Mouse (Mus musculus): ENCODE measurements around the gene Eml1. TPM values are rescaled to one million over a fixed set of nuclear protein-coding genes. Genes with fewer than 3 reads are reported as not detected.

Gene Eml1
- polyA plus RNA-seq, 1 experiment from 2014 or later, result 122 TPM

DNA sequence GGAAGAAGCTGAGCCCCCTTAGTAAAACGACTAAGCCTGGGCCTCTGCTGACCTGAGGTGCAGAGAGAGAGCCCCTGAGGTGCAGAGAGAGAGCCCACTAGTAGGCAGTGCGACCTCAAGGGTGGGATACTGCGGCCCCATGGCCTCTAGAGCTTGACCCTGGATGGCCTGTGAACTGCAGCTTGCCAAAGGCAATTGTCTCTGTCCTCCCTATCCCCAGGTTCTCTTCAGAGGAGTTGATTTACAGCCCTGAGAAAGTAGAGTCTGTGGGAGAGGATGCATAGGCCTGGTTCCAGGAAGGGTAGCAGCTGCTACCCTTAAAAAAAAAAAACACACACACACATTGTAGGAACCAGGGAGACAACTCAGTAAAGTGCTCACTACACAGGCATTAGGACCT lies 19.0 kb downstream of the Eml1 start:
- Histone ChIP-seq H3K4me1 (replicated peaks; ENCODE audit: control insufficient read depth, insufficient read depth, low read length) (peaks cover 28% of the 10 kb centered on the region), H3K27ac (ENCODE audit: low read length) (no peak overlapping the region), H3K4me3 (ENCODE audit: low read length) (no peak overlapping the region), H3K27me3 (ENCODE audit: control insufficient read depth, insufficient read depth, low read depth, low read length) (no peaks in the 10 kb centered on the region), H3K4me2 (ENCODE audit: low read depth, low read length) (no peak overlapping the region), H3K9ac (ENCODE audit: low read length) (no peak overlapping the region), H3K9me3 (ENCODE audit: control insufficient read depth, low read length) (no peaks in the 10 kb centered on the region), H3K36me3 (ENCODE audit: control insufficient read depth, insufficient read depth, low read length) (no peaks in the 10 kb centered on the region)
- WGBS, result 49% methylated on average over 3 of the region's 3 CpGs
- ATAC-seq (ENCODE audit: low read depth), result no peak

DNA sequence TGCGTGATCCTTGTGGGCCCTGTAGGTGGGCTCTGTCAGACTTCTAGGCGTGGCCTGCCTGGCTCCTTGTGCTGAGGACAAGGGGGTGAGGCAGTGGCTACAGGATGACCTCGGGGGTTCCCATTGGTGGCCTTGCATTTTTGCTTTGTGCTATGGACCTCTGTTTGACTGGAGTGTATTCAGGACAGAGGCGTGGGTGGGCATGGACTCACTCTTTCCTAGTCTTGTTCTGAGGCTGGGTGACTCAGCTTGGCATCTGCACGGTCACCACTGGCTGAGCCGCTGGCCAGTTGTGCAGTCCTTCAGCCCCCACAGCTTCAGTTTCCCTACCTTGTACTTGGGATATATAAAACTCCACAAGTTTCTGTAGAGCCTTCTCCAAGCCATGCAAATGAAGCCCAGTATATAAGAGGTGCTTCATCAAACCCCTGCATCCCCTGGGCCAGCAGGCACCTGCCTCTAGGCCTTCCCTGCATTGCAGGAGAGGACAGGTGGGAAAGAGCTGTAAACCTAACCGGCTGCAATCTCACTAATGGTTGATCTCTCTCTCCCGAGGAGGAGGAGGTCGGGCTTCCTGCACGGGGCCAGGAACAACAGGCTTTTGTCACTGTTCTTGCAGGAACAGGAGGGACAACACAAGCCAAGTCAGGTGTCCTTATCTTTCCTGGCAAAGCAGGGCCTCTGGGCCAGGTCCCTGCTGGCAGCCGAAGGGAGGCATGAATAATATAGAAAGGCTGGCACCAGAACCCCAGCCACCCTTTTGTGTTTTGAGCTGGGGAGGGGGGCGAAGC lies 21.7 kb downstream of the Eml1 start:
- H3K27ac ChIP-seq (ENCODE audit: low read length), result 0 out of 2 replicates have a peak overlapping the region, but pooled peaks have one; percentile 7
- H3K9me3 ChIP-seq (ENCODE audit: control insufficient read depth, low read length), result no peaks in the 10 kb centered on the region
- H3K4me1 ChIP-seq (replicated peaks; ENCODE audit: control insufficient read depth, insufficient read depth, low read length), result peaks cover 20% of the 10 kb centered on the region
- no peaks in the 10 kb centered on the region for H3K36me3 ChIP-seq (ENCODE audit: control insufficient read depth, insufficient read depth, low read length)
- 0 out of 2 replicates have a peak overlapping the region, but pooled peaks have one; percentile 8 for H3K9ac ChIP-seq (ENCODE audit: low read length)
- 57% methylated on average over 12 of the region's 12 CpGs for WGBS
- no peak for ATAC-seq (ENCODE audit: low read depth)
- H3K27me3 ChIP-seq (ENCODE audit: control insufficient read depth, insufficient read depth, low read depth, low read length), result no peaks in the 10 kb centered on the region
- no peak overlapping the region for H3K4me3 ChIP-seq (ENCODE audit: low read length)
- no peak overlapping the region for H3K4me2 ChIP-seq (ENCODE audit: low read depth, low read length)

DNA sequence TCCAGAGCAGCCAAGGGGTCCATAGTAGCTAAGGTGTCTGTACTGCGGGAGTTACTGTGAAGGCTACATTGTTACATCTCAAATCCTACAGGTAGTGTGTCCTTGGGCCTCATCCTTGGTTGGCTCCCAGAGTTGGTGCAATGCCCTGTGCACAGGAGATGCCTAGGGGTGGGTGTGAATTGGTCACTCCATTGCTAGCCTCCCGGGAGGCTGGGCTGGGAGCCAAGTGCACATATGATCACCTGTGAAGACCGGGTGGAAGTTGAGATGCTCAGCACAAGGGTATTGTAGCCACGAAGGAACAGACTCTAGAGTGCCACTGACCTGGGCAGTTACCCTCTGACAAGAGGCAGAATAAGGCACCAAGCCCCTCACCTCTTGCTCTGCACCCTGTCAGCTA lies 22.3 kb downstream of the Eml1 start:
- WGBS, result 55% methylated on average over 4 of the region's 4 CpGs
- H3K4me1 ChIP-seq (replicated peaks; ENCODE audit: control insufficient read depth, insufficient read depth, low read length), result peaks cover 20% of the 10 kb centered on the region
- no peaks in the 10 kb centered on the region for H3K36me3 ChIP-seq (ENCODE audit: control insufficient read depth, insufficient read depth, low read length)
- no peaks in the 10 kb centered on the region for H3K27me3 ChIP-seq (ENCODE audit: control insufficient read depth, insufficient read depth, low read depth, low read length)
- H3K9me3 ChIP-seq (ENCODE audit: control insufficient read depth, low read length), result no peaks in the 10 kb centered on the region
- H3K4me2 ChIP-seq (ENCODE audit: low read depth, low read length), result no peak overlapping the region
- ATAC-seq (ENCODE audit: low read depth), result no peak
- peak overlapping the region; percentile 38; the same call in 1 of the 2 replicates for H3K9ac ChIP-seq (ENCODE audit: low read length)
- peak overlapping the region; percentile 66 for H3K27ac ChIP-seq (ENCODE audit: low read length)
- no peak overlapping the region for H3K4me3 ChIP-seq (ENCODE audit: low read length)

DNA sequence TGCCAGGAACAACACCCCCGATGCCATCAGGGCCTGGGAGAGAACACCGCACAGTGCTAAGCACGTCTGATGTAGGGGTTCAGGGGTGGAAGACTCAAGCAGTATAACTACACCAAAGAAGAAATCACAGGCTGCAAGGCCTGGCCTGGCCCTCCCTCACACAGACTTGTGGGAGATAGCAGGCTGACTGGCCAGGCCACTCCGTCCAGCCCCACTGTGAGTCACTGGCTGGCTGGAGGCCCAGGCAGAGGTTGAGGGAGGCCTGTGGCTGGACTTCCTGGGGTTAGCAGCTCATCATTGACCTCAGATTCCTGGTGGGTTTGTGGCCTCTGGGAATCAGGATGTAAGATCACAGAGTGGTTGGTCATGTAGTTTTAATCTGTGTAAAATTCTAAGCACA lies 22.9 kb downstream of the Eml1 start:
- peak overlapping the region; percentile 38; the same call in 1 of the 2 replicates for H3K9ac ChIP-seq (ENCODE audit: low read length)
- no peaks in the 10 kb centered on the region for H3K36me3 ChIP-seq (ENCODE audit: control insufficient read depth, insufficient read depth, low read length)
- H3K9me3 ChIP-seq (ENCODE audit: control insufficient read depth, low read length), result no peaks in the 10 kb centered on the region
- H3K4me2 ChIP-seq (ENCODE audit: low read depth, low read length), result no peak overlapping the region
- 61% methylated on average over 4 of the region's 4 CpGs for WGBS
- no peak overlapping the region for H3K4me3 ChIP-seq (ENCODE audit: low read length)
- H3K27ac ChIP-seq (ENCODE audit: low read length), result peak overlapping the region; percentile 66
- no peaks in the 10 kb centered on the region for H3K27me3 ChIP-seq (ENCODE audit: control insufficient read depth, insufficient read depth, low read depth, low read length)
- peaks cover 20% of the 10 kb centered on the region for H3K4me1 ChIP-seq (replicated peaks; ENCODE audit: control insufficient read depth, insufficient read depth, low read length)
- peak; percentile 90 for ATAC-seq (ENCODE audit: low read depth)

DNA sequence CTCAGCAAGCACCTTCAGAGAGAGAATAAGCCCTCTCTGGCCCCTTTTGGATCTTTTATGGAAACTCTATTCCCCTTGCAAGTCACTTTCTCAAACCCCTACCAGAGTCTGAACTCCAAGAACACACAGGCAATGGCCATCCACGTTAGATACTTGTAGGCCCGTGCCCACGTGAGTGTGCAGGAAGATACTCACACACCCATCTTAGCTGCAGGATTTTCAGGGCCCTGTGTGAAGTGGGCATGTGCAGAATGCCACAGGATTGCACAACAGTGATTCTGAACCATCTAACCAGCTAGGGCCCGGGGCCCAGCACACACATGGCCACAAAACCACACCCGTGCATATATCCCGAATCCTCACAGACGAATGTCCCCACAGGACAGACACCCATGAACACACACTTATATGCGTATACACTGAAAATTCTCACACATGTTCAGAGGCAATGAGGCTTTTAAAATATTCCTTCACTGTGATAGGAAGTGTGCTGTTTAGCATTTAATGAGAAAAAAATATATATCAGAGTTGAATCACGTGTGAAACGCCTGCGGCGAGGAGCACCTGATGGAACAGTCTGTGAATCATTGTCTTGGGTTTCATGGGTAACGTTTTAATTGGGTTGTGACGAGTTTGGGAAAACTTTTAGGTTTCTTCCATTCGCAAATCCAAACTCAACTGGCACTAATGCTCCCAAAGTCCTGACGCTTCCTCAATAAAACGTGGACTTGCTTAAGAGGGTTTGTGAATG lies 24.0 kb downstream of the Eml1 start:
- no peaks in the 10 kb centered on the region for H3K36me3 ChIP-seq (ENCODE audit: control insufficient read depth, insufficient read depth, low read length)
- no peaks in the 10 kb centered on the region for H3K27me3 ChIP-seq (ENCODE audit: control insufficient read depth, insufficient read depth, low read depth, low read length)
- no peak overlapping the region for H3K4me3 ChIP-seq (ENCODE audit: low read length)
- no peak overlapping the region for H3K9ac ChIP-seq (ENCODE audit: low read length)
- no peaks in the 10 kb centered on the region for H3K9me3 ChIP-seq (ENCODE audit: control insufficient read depth, low read length)
- no peak for ATAC-seq (ENCODE audit: low read depth)
- peaks cover 20% of the 10 kb centered on the region for H3K4me1 ChIP-seq (replicated peaks; ENCODE audit: control insufficient read depth, insufficient read depth, low read length)
- H3K27ac ChIP-seq (ENCODE audit: low read length), result no peak overlapping the region
- WGBS, result 85% methylated on average over 17 of the region's 17 CpGs
- no peak overlapping the region for H3K4me2 ChIP-seq (ENCODE audit: low read depth, low read length)

DNA sequence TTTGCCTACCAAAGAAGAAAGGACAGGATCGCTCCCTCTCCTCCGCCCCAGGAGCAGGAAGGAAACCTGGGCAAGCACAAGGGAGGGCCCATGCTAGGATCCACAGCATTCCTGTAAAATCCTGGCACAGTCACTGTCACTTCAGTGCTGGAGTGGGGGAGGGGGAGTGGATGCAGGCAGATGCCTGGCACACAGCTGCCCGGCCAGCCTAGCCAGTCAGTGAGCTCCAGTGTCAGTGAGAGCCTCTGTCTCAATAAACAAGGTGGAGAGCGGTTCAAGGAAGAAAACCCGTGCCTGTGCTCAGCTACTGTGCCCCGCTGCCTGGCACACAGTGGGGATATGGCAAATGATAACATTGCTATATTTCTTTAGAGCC lies 24.5 kb downstream of the Eml1 start:
- Histone ChIP-seq H3K9ac (ENCODE audit: low read length) (no peak overlapping the region), H3K4me2 (ENCODE audit: low read depth, low read length) (no peak overlapping the region), H3K36me3 (ENCODE audit: control insufficient read depth, insufficient read depth, low read length) (no peaks in the 10 kb centered on the region), H3K4me3 (ENCODE audit: low read length) (no peak overlapping the region), H3K4me1 (replicated peaks; ENCODE audit: control insufficient read depth, insufficient read depth, low read length) (peaks cover 20% of the 10 kb centered on the region), H3K27ac (ENCODE audit: low read length) (no peak overlapping the region), H3K9me3 (ENCODE audit: control insufficient read depth, low read length) (no peaks in the 10 kb centered on the region), H3K27me3 (ENCODE audit: control insufficient read depth, insufficient read depth, low read depth, low read length) (no peaks in the 10 kb centered on the region)
- 72% methylated on average over 6 of the region's 6 CpGs for WGBS
- ATAC-seq (ENCODE audit: low read depth), result no peak

DNA sequence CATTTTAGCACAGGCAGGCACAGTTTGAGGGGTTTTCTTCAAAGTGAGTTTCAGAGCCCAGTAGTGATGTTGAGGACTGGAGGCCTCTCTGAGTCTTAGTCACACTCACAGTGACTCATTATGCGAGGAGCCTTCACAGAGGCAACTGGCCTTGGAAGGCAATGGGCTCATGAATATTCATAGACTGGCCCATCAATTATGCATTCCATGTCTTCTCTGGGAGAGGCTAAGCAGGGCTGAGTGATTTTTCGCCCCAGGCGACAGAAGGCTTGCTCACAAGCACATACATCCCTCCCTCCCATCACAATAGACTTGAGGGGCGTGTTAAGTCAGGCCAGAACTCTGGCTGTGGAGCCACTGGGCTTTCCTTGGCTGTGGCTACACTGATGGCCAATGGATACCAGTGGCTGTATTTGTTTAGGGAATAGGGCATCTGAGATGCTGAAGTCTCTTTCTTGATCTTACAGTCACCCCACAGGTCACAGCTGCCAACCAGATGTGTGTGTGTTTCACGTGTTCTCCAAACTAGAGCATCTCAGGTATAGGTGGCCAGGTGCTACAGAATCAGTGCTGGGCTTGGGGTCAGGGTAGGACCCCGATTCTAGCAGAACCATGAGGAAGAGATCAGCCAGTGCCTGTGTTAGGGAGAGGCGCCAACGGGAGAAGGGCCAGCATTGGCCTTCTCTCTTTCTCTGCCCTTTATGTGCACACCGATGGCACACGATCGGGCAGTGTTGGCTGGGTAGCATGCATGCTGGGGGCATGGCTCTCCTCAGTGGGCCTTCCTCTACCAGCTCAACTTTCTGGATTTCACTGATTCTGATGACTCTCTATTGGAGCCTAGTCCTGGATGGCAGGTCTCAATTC lies 25.6 kb downstream of the Eml1 start:
- Histone ChIP-seq H3K9ac (ENCODE audit: low read length) (no peak overlapping the region), H3K27me3 (ENCODE audit: control insufficient read depth, insufficient read depth, low read depth, low read length) (no peaks in the 10 kb centered on the region), H3K4me2 (ENCODE audit: low read depth, low read length) (no peak overlapping the region), H3K4me3 (ENCODE audit: low read length) (no peak overlapping the region), H3K9me3 (ENCODE audit: control insufficient read depth, low read length) (no peaks in the 10 kb centered on the region), H3K36me3 (ENCODE audit: control insufficient read depth, insufficient read depth, low read length) (no peaks in the 10 kb centered on the region), H3K4me1 (replicated peaks; ENCODE audit: control insufficient read depth, insufficient read depth, low read length) (peaks cover 20% of the 10 kb centered on the region), H3K27ac (ENCODE audit: low read length) (no peak overlapping the region)
- 84% methylated on average over 11 of the region's 11 CpGs for WGBS
- ATAC-seq (ENCODE audit: low read depth), result no peak

DNA sequence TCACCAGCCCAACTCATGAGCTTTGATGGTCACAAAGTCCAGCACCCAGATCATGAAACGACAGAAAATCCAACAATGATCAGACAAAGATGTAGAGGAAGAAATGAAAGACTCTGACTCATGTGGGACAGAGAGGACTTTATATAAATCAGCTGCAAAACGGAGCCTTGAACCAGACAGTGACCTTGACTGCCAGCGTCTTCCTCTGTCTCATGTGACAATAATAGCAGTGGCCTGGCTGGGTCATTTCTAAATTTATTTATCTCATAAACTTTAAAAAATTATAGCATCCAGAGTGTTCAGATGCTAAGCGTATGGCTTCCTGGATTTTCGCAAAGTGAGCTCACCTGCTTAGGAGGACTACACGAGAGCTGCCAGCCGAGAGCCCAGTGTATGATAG lies 27.9 kb downstream of the Eml1 start:
- Histone ChIP-seq H3K36me3 (ENCODE audit: control insufficient read depth, insufficient read depth, low read length) (no peaks in the 10 kb centered on the region), H3K4me3 (ENCODE audit: low read length) (no peak overlapping the region), H3K9ac (ENCODE audit: low read length) (no peak overlapping the region), H3K4me1 (replicated peaks; ENCODE audit: control insufficient read depth, insufficient read depth, low read length) (peaks cover 8% of the 10 kb centered on the region), H3K9me3 (ENCODE audit: control insufficient read depth, low read length) (no peaks in the 10 kb centered on the region), H3K27me3 (ENCODE audit: control insufficient read depth, insufficient read depth, low read depth, low read length) (no peaks in the 10 kb centered on the region), H3K4me2 (ENCODE audit: low read depth, low read length) (no peak overlapping the region), H3K27ac (ENCODE audit: low read length) (no peak overlapping the region)
- ATAC-seq (ENCODE audit: low read depth), result no peak
- 72% methylated on average over 7 of the region's 7 CpGs for WGBS

DNA sequence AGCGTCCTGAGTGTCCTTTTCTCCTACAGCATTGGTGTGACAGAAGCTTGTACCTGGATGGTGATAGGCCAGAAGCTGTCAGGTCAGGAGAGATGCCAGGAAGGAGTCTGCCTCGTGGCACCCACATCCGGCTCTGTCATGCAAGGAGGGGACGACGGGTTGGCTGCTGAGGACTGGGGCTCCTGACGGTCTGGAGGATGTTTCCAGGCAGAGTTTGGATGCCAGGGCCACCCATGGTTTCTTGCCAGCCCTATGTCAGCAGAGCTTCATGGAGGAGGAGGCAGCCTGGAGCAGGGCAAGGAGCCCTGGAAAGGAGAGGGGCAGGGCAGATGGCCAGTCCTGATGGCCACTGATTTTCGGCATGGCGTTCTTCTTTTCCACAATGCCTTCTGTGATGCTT lies 28.4 kb downstream of the Eml1 start:
- H3K27me3 ChIP-seq (ENCODE audit: control insufficient read depth, insufficient read depth, low read depth, low read length), result no peaks in the 10 kb centered on the region
- no peak overlapping the region for H3K27ac ChIP-seq (ENCODE audit: low read length)
- ATAC-seq (ENCODE audit: low read depth), result no peak
- no peaks in the 10 kb centered on the region for H3K36me3 ChIP-seq (ENCODE audit: control insufficient read depth, insufficient read depth, low read length)
- no peaks in the 10 kb centered on the region for H3K9me3 ChIP-seq (ENCODE audit: control insufficient read depth, low read length)
- H3K4me2 ChIP-seq (ENCODE audit: low read depth, low read length), result no peak overlapping the region
- 79% methylated on average over 8 of the region's 8 CpGs for WGBS
- no peak overlapping the region for H3K9ac ChIP-seq (ENCODE audit: low read length)
- H3K4me1 ChIP-seq (replicated peaks; ENCODE audit: control insufficient read depth, insufficient read depth, low read length), result peaks cover 6% of the 10 kb centered on the region; the same call in 1 of the 2 replicates
- no peak overlapping the region for H3K4me3 ChIP-seq (ENCODE audit: low read length)

Measured in lung, embryonic 16.5 days (tissue).